ENCODE assay signal across 25 mouse cellular contexts in the genomic region with DNA sequence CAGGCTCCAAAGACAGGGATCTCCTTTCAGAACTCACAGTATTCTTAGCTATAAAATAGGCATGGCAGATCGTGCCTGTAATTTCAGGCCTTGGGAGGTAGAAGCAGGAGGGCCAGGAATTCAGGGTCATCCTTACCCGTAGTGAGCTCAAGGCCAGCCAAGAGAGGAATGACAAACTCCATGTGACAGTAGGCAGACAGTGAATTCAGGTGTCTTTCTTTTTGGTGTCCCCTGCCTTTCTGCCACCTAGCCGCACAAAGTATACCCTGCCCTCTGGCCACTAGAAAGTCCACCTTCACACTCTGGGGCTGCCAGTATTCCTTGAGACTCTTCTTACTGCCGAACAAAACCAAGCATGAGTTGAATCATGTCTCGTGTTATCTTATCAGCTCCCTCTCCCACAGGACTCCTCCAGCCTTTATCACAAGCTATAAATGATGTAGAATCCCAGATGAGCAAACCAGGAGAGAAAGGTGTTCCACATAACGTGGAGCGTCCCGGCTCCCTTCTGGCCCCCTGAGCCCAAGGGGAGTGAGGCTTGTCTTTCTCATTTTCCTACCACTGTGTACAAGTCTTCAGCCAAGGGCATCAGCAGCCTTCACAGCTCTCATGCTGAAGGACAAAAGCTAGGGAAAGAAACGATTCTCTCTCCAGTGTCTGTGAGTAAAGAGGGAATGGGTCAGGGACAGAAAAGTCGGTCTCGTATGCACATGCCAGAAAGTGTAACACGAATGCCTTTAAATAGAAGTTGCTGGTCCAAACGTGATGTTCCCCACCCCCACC.
DNase-seq lines count a peak whose midpoint lies in the region; ATAC-seq lines count a peak whose summit lies in the region.
"Had no signal": no experiment of that assay in that cellular context is flagged by ENCODE, and none has a peak within 500 bp of the region (broad histone marks: within the 10 kb centered on the region; RNA-seq: fewer than 3 reads in every experiment).

No protein-coding gene starts in this region.

- no peaks in the 10 kb centered on the region for H3K27me3 ChIP-seq in heart, embryonic 13.5 days (replicated peaks)
- H3K27me3 ChIP-seq: forebrain, embryonic 13.5 days; liver, embryonic 13.5 days; lung, embryonic 15.5 days; midbrain, embryonic 15.5 days; neural tube, embryonic 12.5 days had no signal

- H3K36me3 ChIP-seq in heart, embryonic 13.5 days: peaks cover 4% of the 10 kb centered on the region; the same call in 1 of the 2 replicates
- H3K36me3 ChIP-seq: liver, embryonic 13.5 days; lung, embryonic 15.5 days; midbrain, embryonic 15.5 days; neural tube, embryonic 12.5 days had no signal

- H3K27ac ChIP-seq in heart, embryonic 13.5 days (replicated peaks): peak overlapping the region; percentile 83
- H3K27ac ChIP-seq: forebrain, embryonic 13.5 days; hindbrain, embryonic 14.5 days; liver, embryonic 13.5 days; lung, embryonic 15.5 days; macrophage; midbrain, embryonic 15.5 days; neural tube, embryonic 12.5 days had no signal

- peak; percentile 53 for ATAC-seq in frontal cortex, adult (ENCODE audit: low TSS enrichment)
- no peak for ATAC-seq in heart, embryonic 13.5 days (ENCODE audit: extremely low read depth, insufficient number of reproducible peaks, low FRiP score, low TSS enrichment)
- ATAC-seq: activated CD4-positive, CD25-positive, alpha-beta regulatory T cell, adult 4 months; forebrain, embryonic 13.5 days; inflammation-experienced regulatory T-cells, adult 6 months; midbrain, embryonic 15.5 days had no signal

- peak overlapping the region; percentile 64 for H3K9ac ChIP-seq in heart, embryonic 13.5 days
- H3K9ac ChIP-seq: forebrain, embryonic 13.5 days; hindbrain, embryonic 14.5 days; liver, embryonic 13.5 days; lung, embryonic 15.5 days; midbrain, embryonic 15.5 days; neural tube, embryonic 12.5 days had no signal

- H3K4me2 ChIP-seq in heart, embryonic 13.5 days: peak overlapping the region; percentile 40
- H3K4me2 ChIP-seq: forebrain, embryonic 13.5 days; hindbrain, embryonic 14.5 days; liver, embryonic 13.5 days; lung, embryonic 15.5 days; midbrain, embryonic 15.5 days; neural tube, embryonic 12.5 days had no signal

- H3K4me3 ChIP-seq in heart, embryonic 13.5 days: no peak overlapping the region
- H3K4me3 ChIP-seq: forebrain, embryonic 13.5 days; liver, embryonic 13.5 days; lung, embryonic 15.5 days; midbrain, embryonic 15.5 days; neural tube, embryonic 12.5 days had no signal

- no peak for DNase-seq in frontal cortex, postnatal 25 days (ENCODE audit: low spot score in 2 of 2)
- DNase-seq in heart, adult 11 months: no peak
- peak; percentile 58 for DNase-seq in retina, postnatal 1 day
- DNase-seq in retina, embryonic 14.5 days (ENCODE audit: low spot score): no peak
- DNase-seq in testis, postnatal 14 days (ENCODE audit: low spot score): peak; percentile 31
- DNase-seq: B cell, adult 2 months; cerebellum, adult 8-10 months; cerebellum, postnatal 36 days; gastrocnemius, postnatal 14 days; kidney, adult 18-20 months; kidney, postnatal 4 days; liver, embryonic 13.5 days; right cerebral cortex, postnatal 4 days; thymus, adult 2 months; thymus, postnatal 4 days had no signal

- no peaks in the 10 kb centered on the region for H3K9me3 ChIP-seq in heart, embryonic 13.5 days
- H3K9me3 ChIP-seq: forebrain, embryonic 13.5 days; liver, embryonic 13.5 days; lung, embryonic 15.5 days; midbrain, embryonic 15.5 days; neural tube, embryonic 12.5 days had no signal

- H3K4me1 ChIP-seq in heart, embryonic 13.5 days: peaks cover 69% of the 10 kb centered on the region

- 34% methylated on average over 13 of the region's 13 CpGs for WGBS in heart, embryonic 13.5 days

Comparison
In these comparisons a context has a peak if more than half of its experiments do, and no peak if none do; other contexts are left out.
1. DNase-seq: peak in retina, postnatal 1 day (single experiment) and testis, postnatal 14 days (single experiment); none in frontal cortex, postnatal 25 days (0 of 2), heart, adult 11 months (single experiment) and retina, embryonic 14.5 days (single experiment).